Mouse (Mus musculus): ENCODE data around the gene Atrnl1.

DNA sequence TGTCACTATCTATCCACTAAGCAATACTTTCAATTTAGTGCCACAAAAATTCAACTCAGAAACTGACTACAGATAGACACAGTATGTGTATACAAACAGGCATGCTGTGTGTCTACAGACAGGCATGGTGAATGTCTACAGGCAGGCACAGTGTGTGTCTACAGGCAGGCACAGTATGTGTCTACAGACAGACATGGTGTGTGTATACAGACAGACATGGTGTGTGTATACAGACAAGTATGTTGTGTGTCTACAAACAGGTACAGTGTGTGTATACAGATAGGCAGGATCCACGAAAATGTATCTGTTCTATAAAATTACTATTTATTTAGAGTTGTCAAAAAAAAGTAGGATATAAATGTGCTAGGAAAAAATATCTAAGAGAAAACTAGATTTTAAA lies 477.1 kb downstream of the Atrnl1 start:
- TF ChIP-seq ZC3H11A (IDR thresholded peaks at IDR 0.05; ENCODE audit: borderline replicate concordance, low read depth, low read length) (no peak), ZNF384 (IDR thresholded peaks at IDR 0.05; ENCODE audit: low read depth, low read length) (no peak)
